Mouse (Mus musculus) bone marrow macrophage, adult 2 months (primary cell): ENCODE measurements at regions not wholly inside any gene's neighbourhood (a gene's known extent, or its start where the extent isn't known, plus 50 kb on each side); places are given as distances from the start of the nearest gene placed in this dataset.
"Not testable (repeated sequence)": the region's sequence is repeated elsewhere in the genome, so short reads cannot be mapped to it uniquely, and the experiment has no call there.

Source experiments
- CTCF ChIP-seq: IDR thresholded peaks from 2 replicates; pipeline ENCODE4 v1.5.1; 2012; ENCODE audit warnings: low read depth, mild to moderate bottlenecking, low read length, moderate library complexity
- POLR2A ChIP-seq: IDR thresholded peaks from 2 replicates; pipeline ENCODE4 v1.6.1; 2012; ENCODE audit warnings: mild to moderate bottlenecking, low read depth, low read length, borderline replicate concordance

GRCm38 (mm10) chr12:20802027-20802426 lies 188.2 kb upstream of the Asap2 start:
- not testable (repeated sequence) for TF ChIP-seq CTCF, POLR2A
